Mouse (Mus musculus) testis, adult 2 months (tissue): Measurements from ENCODE around the gene Wfdc11.
"Not testable (repeated sequence)": the region's sequence is repeated elsewhere in the genome, so short reads cannot be mapped to it uniquely, and the experiment has no call there.

ENCODE experiments used
- CTCF ChIP-seq: fragments of 200-500 bp; IDR thresholded peaks from 2 replicates; pipeline ENCODE4 v1.5.1; 2012; ENCODE audit warnings: low read depth, mild to moderate bottlenecking, inconsistent platforms, low read length, moderate library complexity; ENCODE audit not compliant: control insufficient read depth, insufficient read depth, insufficient replicate concordance
- POLR2A ChIP-seq: fragments of 200-500 bp; IDR thresholded peaks from 2 replicates; pipeline ENCODE4 v1.6.1; 2012; ENCODE audit warnings: low read depth, mild to moderate bottlenecking, inconsistent platforms, low read length, moderate library complexity; ENCODE audit not compliant: control insufficient read depth

DNA sequence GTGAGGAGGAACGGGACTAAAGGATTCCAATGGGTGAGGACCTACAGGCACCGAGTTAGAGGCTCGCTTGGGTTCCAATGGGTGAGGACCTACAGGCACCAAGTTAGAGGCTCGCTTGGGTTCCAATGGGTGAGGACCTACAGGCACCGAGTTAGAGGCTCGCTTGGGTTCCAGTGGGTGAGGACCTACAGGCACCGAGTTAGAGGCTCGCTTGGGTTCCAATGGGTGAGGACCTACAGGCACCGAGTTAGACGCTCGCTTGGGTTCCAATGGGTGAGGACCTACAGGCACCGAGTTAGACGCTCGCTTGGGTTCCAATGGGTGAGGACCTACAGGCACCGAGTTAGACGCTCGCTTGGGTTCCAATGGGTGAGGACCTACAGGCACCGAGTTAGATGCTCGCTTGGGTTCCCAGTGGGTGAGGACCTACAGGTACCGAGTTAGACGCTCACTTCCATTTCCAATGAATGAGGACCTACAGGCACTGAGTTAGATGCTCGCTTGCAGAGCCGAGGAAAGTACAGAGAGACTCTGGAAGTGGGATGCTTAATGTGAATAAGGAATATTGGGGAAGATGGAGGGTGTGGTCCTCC lies 42.4 kb upstream of the Wfdc11 start:
- not testable (repeated sequence) for TF ChIP-seq CTCF, POLR2A
